Mouse (Mus musculus): ENCODE data around the gene Hrct1. TPM values are rescaled to one million over a fixed set of nuclear protein-coding genes. Genes with fewer than 3 reads are reported as not detected.

Gene Hrct1
- 1.6 and 2.1 TPM in 2 replicates for polyA plus RNA-seq (2015; fragmentation: Nextera tagmentation; extraction: Ambion mirVana)

DNA sequence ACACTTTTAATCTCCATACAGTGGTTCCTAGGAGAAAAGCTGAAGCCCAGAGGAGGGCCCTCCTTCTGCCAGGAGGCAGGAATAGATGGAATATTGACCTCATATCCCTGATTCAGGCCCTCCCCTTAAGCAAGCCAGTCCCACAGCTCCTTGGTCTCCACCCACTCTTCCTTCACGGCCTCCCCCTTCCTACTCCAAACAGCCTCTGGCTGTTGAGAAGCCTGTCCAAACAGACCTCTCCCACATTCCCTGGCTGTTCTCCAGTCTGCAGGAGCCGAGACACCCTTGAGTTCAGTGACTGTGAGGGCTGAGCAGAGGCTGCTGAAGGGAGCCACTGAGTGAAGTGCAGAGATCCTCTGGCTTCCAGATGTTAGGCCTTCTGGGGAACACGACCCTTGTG is at the start of gene Hrct1:
TSS of gene Hrct1 (plus strand) at position 194 of the 400 bp plus-strand sequence.
- no peaks in the 10 kb centered on the region for H3K36me3 ChIP-seq (ENCODE audit: control insufficient read depth, insufficient read depth)
- no peak for TF ChIP-seq CTCF (IDR thresholded peaks at IDR 0.05; ENCODE audit: low read depth)
- H3K9me3 ChIP-seq (ENCODE audit: control insufficient read depth), result no peaks in the 10 kb centered on the region
- H3K9ac ChIP-seq (ENCODE audit: low read depth, low read length), result peak within 1 kb of the TSS; percentile 2; the same call in 1 of the 2 replicates
- peak within 1 kb of the TSS; percentile 75 for H3K27ac ChIP-seq (ENCODE audit: low read depth, low read length)
- 26% methylated on average over 3 of the region's 3 CpGs for WGBS
- no peak within 1 kb of the TSS for H3K4me3 ChIP-seq (ENCODE audit: low read depth, low read length)
- no peak for ATAC-seq
- H3K4me1 ChIP-seq (replicated peaks; ENCODE audit: control insufficient read depth, insufficient read depth, low read length), result peaks cover 9% of the 10 kb centered on the region; the same call in 1 of the 2 replicates
- H3K4me2 ChIP-seq (replicated peaks; ENCODE audit: low read depth), result no peak within 1 kb of the TSS
- H3K27me3 ChIP-seq (replicated peaks; ENCODE audit: control insufficient read depth, insufficient read depth, low read length), result no peaks in the 10 kb centered on the region

DNA sequence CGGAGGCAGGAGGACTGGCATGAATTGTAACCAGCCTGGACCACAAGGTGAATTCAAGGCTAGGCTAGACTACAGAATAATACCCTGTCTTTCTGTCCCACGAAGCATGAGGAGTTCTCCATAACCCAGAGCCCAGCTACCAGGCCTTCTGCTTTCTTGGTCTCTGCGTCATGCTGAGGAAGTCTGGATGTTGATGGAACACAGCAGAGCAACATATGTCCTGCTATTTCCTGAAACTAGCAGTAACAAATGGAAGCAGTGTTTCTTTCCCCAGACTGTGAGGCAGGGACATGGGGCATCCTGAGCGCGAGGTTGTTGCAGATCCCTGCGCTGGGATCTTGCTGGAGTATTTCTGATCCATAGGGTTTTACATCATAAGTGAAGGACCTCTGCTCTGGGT is 48.4 kb upstream of the Hrct1 start:
- Histone ChIP-seq H3K4me2 (replicated peaks; ENCODE audit: low read depth) (no peak overlapping the region), H3K27me3 (replicated peaks; ENCODE audit: control insufficient read depth, insufficient read depth, low read length) (no peaks in the 10 kb centered on the region), H3K36me3 (ENCODE audit: control insufficient read depth, insufficient read depth) (no peaks in the 10 kb centered on the region), H3K4me1 (replicated peaks; ENCODE audit: control insufficient read depth, insufficient read depth, low read length) (no peaks in the 10 kb centered on the region), H3K27ac (ENCODE audit: low read depth, low read length) (no peak overlapping the region), H3K9ac (ENCODE audit: low read depth, low read length) (no peak overlapping the region), H3K4me3 (ENCODE audit: low read depth, low read length) (no peak overlapping the region), H3K9me3 (ENCODE audit: control insufficient read depth) (no peaks in the 10 kb centered on the region)
- WGBS, result 91% methylated on average over 6 of the region's 6 CpGs
- no peak for TF ChIP-seq CTCF (IDR thresholded peaks at IDR 0.05; ENCODE audit: low read depth)
- no peak for ATAC-seq

DNA sequence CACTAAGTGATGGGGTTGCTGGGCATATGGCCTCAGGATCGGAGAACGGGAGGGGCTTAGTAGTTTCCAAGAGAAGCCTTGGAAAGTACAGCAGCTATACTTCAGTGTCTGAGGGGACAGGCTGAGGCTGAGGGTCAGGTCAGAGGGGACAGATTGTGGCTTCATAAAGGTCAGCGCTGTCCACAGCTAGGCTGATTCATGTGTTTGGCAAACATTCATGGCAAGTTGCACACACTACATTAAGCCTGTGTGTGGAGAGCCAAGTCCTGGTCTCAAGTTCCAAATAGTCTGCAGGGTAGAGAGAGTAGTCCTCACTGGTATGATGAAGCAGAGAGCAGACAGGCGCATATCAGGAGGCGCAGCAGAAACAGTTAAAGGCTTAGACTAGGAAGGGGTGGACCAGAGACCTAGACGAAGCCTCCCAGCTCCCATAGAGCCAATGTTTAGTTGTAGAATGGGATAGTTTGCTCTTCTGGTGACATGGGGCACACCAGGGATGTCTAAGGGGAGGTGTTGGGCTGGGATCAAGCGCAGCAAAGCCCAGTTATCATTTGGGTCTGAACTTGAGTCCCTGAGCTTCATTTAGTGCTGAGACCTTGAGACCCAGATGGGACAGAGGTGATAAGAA is 47.5 kb upstream of the Hrct1 start:
- H3K9me3 ChIP-seq (ENCODE audit: control insufficient read depth), result no peaks in the 10 kb centered on the region
- H3K9ac ChIP-seq (ENCODE audit: low read depth, low read length), result no peak overlapping the region
- no peak overlapping the region for H3K4me2 ChIP-seq (replicated peaks; ENCODE audit: low read depth)
- no peaks in the 10 kb centered on the region for H3K36me3 ChIP-seq (ENCODE audit: control insufficient read depth, insufficient read depth)
- ATAC-seq, result no peak
- H3K4me3 ChIP-seq (ENCODE audit: low read depth, low read length), result no peak overlapping the region
- H3K4me1 ChIP-seq (replicated peaks; ENCODE audit: control insufficient read depth, insufficient read depth, low read length), result no peaks in the 10 kb centered on the region
- WGBS, result 88% methylated on average over 7 of the region's 7 CpGs
- TF ChIP-seq CTCF (IDR thresholded peaks at IDR 0.05; ENCODE audit: low read depth), result no peak
- H3K27me3 ChIP-seq (replicated peaks; ENCODE audit: control insufficient read depth, insufficient read depth, low read length), result no peaks in the 10 kb centered on the region
- no peak overlapping the region for H3K27ac ChIP-seq (ENCODE audit: low read depth, low read length)

DNA sequence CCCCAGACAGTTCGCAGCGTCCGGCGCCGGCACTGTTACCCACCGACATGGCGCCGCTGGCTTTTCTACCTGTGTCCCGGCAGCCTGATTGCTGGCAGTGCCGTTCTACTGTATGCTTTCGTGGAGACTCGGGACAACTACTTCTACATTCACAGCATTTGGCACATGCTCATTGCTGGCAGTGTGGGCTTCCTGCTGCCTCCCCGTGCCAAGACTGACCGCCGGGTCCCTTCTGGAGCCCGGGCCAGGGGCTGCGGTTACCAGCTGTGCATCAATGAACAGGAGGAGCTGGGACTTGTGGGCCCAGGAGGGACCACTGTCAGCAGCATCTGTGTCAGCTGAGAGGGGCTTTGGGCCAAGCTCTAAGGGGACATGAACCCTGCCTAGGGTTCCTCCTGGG is 37.0 kb upstream of the Hrct1 start:
- no peak for TF ChIP-seq CTCF (IDR thresholded peaks at IDR 0.05; ENCODE audit: low read depth)
- no peak overlapping the region for H3K4me3 ChIP-seq (ENCODE audit: low read depth, low read length)
- H3K27ac ChIP-seq (ENCODE audit: low read depth, low read length), result no peak overlapping the region
- H3K9me3 ChIP-seq (ENCODE audit: control insufficient read depth), result no peaks in the 10 kb centered on the region
- H3K4me1 ChIP-seq (replicated peaks; ENCODE audit: control insufficient read depth, insufficient read depth, low read length), result no peaks in the 10 kb centered on the region
- H3K36me3 ChIP-seq (ENCODE audit: control insufficient read depth, insufficient read depth), result no peaks in the 10 kb centered on the region; the same call in 1 of the 2 replicates
- no peak overlapping the region for H3K9ac ChIP-seq (ENCODE audit: low read depth, low read length)
- WGBS, result 91% methylated on average over 17 of the region's 17 CpGs
- no peak for ATAC-seq
- H3K27me3 ChIP-seq (replicated peaks; ENCODE audit: control insufficient read depth, insufficient read depth, low read length), result no peaks in the 10 kb centered on the region
- no peak overlapping the region for H3K4me2 ChIP-seq (replicated peaks; ENCODE audit: low read depth)

DNA sequence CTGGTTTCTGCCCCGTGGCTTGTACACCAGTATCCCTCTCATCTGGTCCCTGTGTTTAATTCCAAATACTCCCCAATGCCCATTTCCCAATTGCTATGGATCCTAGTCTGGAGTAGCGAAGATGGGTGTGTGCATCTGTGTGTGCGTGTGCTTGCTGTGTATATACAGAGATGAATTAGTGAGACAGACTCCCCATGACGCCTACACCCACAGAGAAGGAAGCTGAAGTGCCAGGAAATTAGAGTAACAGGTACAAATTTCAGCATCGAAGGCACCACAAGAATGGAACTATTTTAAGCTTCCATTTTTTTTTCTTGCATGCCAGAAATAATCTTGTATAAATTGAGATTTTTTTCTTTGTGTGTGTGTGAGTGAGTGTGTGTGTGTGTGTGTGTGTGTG is 36.0 kb upstream of the Hrct1 start:
- no peak overlapping the region for H3K9ac ChIP-seq (ENCODE audit: low read depth, low read length)
- H3K4me3 ChIP-seq (ENCODE audit: low read depth, low read length), result no peak overlapping the region
- H3K27me3 ChIP-seq (replicated peaks; ENCODE audit: control insufficient read depth, insufficient read depth, low read length), result no peaks in the 10 kb centered on the region
- 75% methylated on average over 5 of the region's 5 CpGs for WGBS
- no peak overlapping the region for H3K27ac ChIP-seq (ENCODE audit: low read depth, low read length)
- no peak for ATAC-seq
- no peak overlapping the region for H3K4me2 ChIP-seq (replicated peaks; ENCODE audit: low read depth)
- TF ChIP-seq CTCF (IDR thresholded peaks at IDR 0.05; ENCODE audit: low read depth), result no peak
- H3K9me3 ChIP-seq (ENCODE audit: control insufficient read depth), result no peaks in the 10 kb centered on the region
- no peaks in the 10 kb centered on the region for H3K4me1 ChIP-seq (replicated peaks; ENCODE audit: control insufficient read depth, insufficient read depth, low read length)
- no peaks in the 10 kb centered on the region for H3K36me3 ChIP-seq (ENCODE audit: control insufficient read depth, insufficient read depth)

DNA sequence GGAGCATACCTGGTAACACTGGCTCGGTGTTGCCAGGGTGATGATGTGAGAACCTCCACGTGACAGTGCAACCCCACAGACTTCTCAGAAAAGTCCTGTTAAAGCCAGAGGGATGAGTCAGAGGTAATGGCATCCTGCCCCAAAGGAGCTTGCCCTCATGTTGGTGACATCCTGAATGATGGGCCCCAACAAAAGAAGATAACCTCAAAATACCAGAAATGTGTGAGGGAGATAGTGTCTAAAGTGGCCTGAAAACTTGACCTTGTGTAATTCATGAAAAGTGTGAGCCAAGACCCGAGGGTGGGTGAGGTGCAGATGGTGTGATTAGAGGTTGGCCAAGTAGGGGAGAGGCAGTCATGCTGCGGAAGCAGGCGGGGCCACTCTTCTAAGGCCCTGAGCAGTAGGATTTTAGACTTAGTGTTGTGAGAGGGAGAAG is 33.2 kb upstream of the Hrct1 start:
- WGBS, result 53% methylated on average over 5 of the region's 5 CpGs
- no peak for ATAC-seq

More for the DNA sequence above, 33.2 kb upstream of the Hrct1 start:
- no peaks in the 10 kb centered on the region for H3K4me1 ChIP-seq (replicated peaks; ENCODE audit: control insufficient read depth, insufficient read depth, low read length)
- H3K27ac ChIP-seq (ENCODE audit: low read depth, low read length), result no peak overlapping the region
- no peaks in the 10 kb centered on the region for H3K9me3 ChIP-seq (ENCODE audit: control insufficient read depth)
- H3K4me3 ChIP-seq (ENCODE audit: low read depth, low read length), result no peak overlapping the region
- no peaks in the 10 kb centered on the region for H3K27me3 ChIP-seq (replicated peaks; ENCODE audit: control insufficient read depth, insufficient read depth, low read length)
- H3K9ac ChIP-seq (ENCODE audit: low read depth, low read length), result no peak overlapping the region
- no peak for TF ChIP-seq CTCF (IDR thresholded peaks at IDR 0.05; ENCODE audit: low read depth)
- H3K36me3 ChIP-seq (ENCODE audit: control insufficient read depth, insufficient read depth), result no peaks in the 10 kb centered on the region
- H3K4me2 ChIP-seq (replicated peaks; ENCODE audit: low read depth), result no peak overlapping the region
